Mouse (Mus musculus): ENCODE measurements around the gene Icmt. TPM values are rescaled to one million over a fixed set of nuclear protein-coding genes. Genes with fewer than 3 reads are reported as not detected.
A peak's percentile ranks its signal among the peaks of the same experiment; 100 is the strongest.

The Icmt gene
- polyA plus RNA-seq, 1 experiment from 2014 or later = 23.7 TPM

- Histone ChIP-seq H3K9me3 (ENCODE audit: control insufficient read depth, low read length) (no peaks in the 10 kb centered on the region), H3K4me3 (replicated peaks; ENCODE audit: low read depth, low read length) (no peak overlapping the region), H3K4me1 (ENCODE audit: control insufficient read depth, insufficient read depth, low read length) (peaks cover 17% of the 10 kb centered on the region; the same call in 1 of the 2 replicates), H3K4me2 (ENCODE audit: low read length) (no peak overlapping the region), H3K27me3 (ENCODE audit: control insufficient read depth, insufficient read depth, low read length) (peaks cover 36% of the 10 kb centered on the region), H3K36me3 (ENCODE audit: control insufficient read depth, insufficient read depth, low read length) (no peaks in the 10 kb centered on the region; the same call in 1 of the 2 replicates), H3K9ac (replicated peaks; ENCODE audit: low read length) (no peak overlapping the region), H3K27ac (replicated peaks; ENCODE audit: low read depth, low read length) (no peak overlapping the region)
- ATAC-seq (ENCODE audit: low FRiP score, low TSS enrichment) (no peak), DNase-seq (no peak)
- 74% methylated on average over 7 of the region's 7 CpGs for WGBS
These were observed 25.0 kb upstream of the Icmt start for GRCm38 (mm10) chr4:152272006-152272405.

- Histone ChIP-seq H3K4me3 (replicated peaks; ENCODE audit: low read depth, low read length) (no peak overlapping the region), H3K9me3 (ENCODE audit: control insufficient read depth, low read length) (no peaks in the 10 kb centered on the region), H3K9ac (replicated peaks; ENCODE audit: low read length) (no peak overlapping the region), H3K27ac (replicated peaks; ENCODE audit: low read depth, low read length) (0 out of 2 replicates have a peak overlapping the region, but pooled peaks have one; percentile 64), H3K4me1 (ENCODE audit: control insufficient read depth, insufficient read depth, low read length) (peaks cover 17% of the 10 kb centered on the region; the same call in 1 of the 2 replicates), H3K27me3 (ENCODE audit: control insufficient read depth, insufficient read depth, low read length) (peaks cover 41% of the 10 kb centered on the region), H3K4me2 (ENCODE audit: low read length) (no peak overlapping the region), H3K36me3 (ENCODE audit: control insufficient read depth, insufficient read depth, low read length) (no peaks in the 10 kb centered on the region; the same call in 1 of the 2 replicates)
- ATAC-seq (ENCODE audit: low FRiP score, low TSS enrichment) (no peak), DNase-seq (peak; percentile 62)
- 31% methylated on average over 9 of the region's 9 CpGs for WGBS
These were observed 24.5 kb upstream of the Icmt start for GRCm38 (mm10) chr4:152272449-152273049.

GRCm38 (mm10) chr4:152273191-152273590 is 23.8 kb upstream of the Icmt start:
- H3K4me1 ChIP-seq (ENCODE audit: control insufficient read depth, insufficient read depth, low read length) = peaks cover 17% of the 10 kb centered on the region; the same call in 1 of the 2 replicates
- WGBS = 22% methylated on average over 3 of the region's 3 CpGs
- H3K27ac ChIP-seq (replicated peaks; ENCODE audit: low read depth, low read length) = peak overlapping the region; percentile 64
- peak overlapping the region; percentile 87 for H3K4me2 ChIP-seq (ENCODE audit: low read length)
- H3K4me3 ChIP-seq (replicated peaks; ENCODE audit: low read depth, low read length) = no peak overlapping the region
- peak overlapping the region; percentile 74; the same call in 1 of the 2 replicates for H3K9ac ChIP-seq (replicated peaks; ENCODE audit: low read length)
- H3K36me3 ChIP-seq (ENCODE audit: control insufficient read depth, insufficient read depth, low read length) = no peaks in the 10 kb centered on the region; the same call in 1 of the 2 replicates
- H3K9me3 ChIP-seq (ENCODE audit: control insufficient read depth, low read length) = no peaks in the 10 kb centered on the region
- peaks cover 42% of the 10 kb centered on the region for H3K27me3 ChIP-seq (ENCODE audit: control insufficient read depth, insufficient read depth, low read length)
- DNase-seq = no peak
- no peak for ATAC-seq (ENCODE audit: low FRiP score, low TSS enrichment)

- DNase-seq = peak; percentile 76
- Histone ChIP-seq H3K9me3 (ENCODE audit: control insufficient read depth, low read length) (no peaks in the 10 kb centered on the region), H3K9ac (replicated peaks; ENCODE audit: low read length) (peak within 1 kb of the TSS; percentile 74), H3K4me2 (ENCODE audit: low read length) (peak within 1 kb of the TSS; percentile 87), H3K36me3 (ENCODE audit: control insufficient read depth, insufficient read depth, low read length) (no peaks in the 10 kb centered on the region), H3K27me3 (ENCODE audit: control insufficient read depth, insufficient read depth, low read length) (peaks cover 42% of the 10 kb centered on the region), H3K4me1 (ENCODE audit: control insufficient read depth, insufficient read depth, low read length) (peaks cover 17% of the 10 kb centered on the region; the same call in 1 of the 2 replicates), H3K4me3 (replicated peaks; ENCODE audit: low read depth, low read length) (peak within 1 kb of the TSS; percentile 57), H3K27ac (replicated peaks; ENCODE audit: low read depth, low read length) (peak within 1 kb of the TSS; percentile 64)
- 1% methylated on average over 46 of the region's 48 CpGs for WGBS
- ATAC-seq (ENCODE audit: low FRiP score, low TSS enrichment) = peak; percentile 54
These were observed 23.3 kb upstream of the Icmt start, which contains the start of gene Gpr153 for GRCm38 (mm10) chr4:152273621-152274236. TSS of gene Gpr153 (plus strand) at chr4:152274232.

- H3K9me3 ChIP-seq (ENCODE audit: control insufficient read depth, low read length) = no peaks in the 10 kb centered on the region
- WGBS = under 1% methylated on average over 20 of the region's 20 CpGs
- peak; percentile 70 for DNase-seq
- peaks cover 48% of the 10 kb centered on the region for H3K27me3 ChIP-seq (ENCODE audit: control insufficient read depth, insufficient read depth, low read length)
- H3K4me2 ChIP-seq (ENCODE audit: low read length) = peak overlapping the region; percentile 87
- ATAC-seq (ENCODE audit: low FRiP score, low TSS enrichment) = peak; percentile 35; the same call in 1 of the 2 replicates
- no peak overlapping the region for H3K27ac ChIP-seq (replicated peaks; ENCODE audit: low read depth, low read length)
- peak overlapping the region; percentile 74 for H3K9ac ChIP-seq (replicated peaks; ENCODE audit: low read length)
- peaks cover 2% of the 10 kb centered on the region; the same call in 1 of the 2 replicates for H3K36me3 ChIP-seq (ENCODE audit: control insufficient read depth, insufficient read depth, low read length)
- H3K4me3 ChIP-seq (replicated peaks; ENCODE audit: low read depth, low read length) = peak overlapping the region; percentile 57
- peaks cover 17% of the 10 kb centered on the region; the same call in 1 of the 2 replicates for H3K4me1 ChIP-seq (ENCODE audit: control insufficient read depth, insufficient read depth, low read length)
These were observed 22.3 kb upstream of the Icmt start for GRCm38 (mm10) chr4:152274681-152275131.

- 54% methylated on average over 10 of the region's 10 CpGs for WGBS
- DNase-seq = no peak
- Histone ChIP-seq H3K4me1 (ENCODE audit: control insufficient read depth, insufficient read depth, low read length) (peaks cover 17% of the 10 kb centered on the region; the same call in 1 of the 2 replicates), H3K27ac (replicated peaks; ENCODE audit: low read depth, low read length) (no peak overlapping the region), H3K9me3 (ENCODE audit: control insufficient read depth, low read length) (no peaks in the 10 kb centered on the region), H3K27me3 (ENCODE audit: control insufficient read depth, insufficient read depth, low read length) (peaks cover 65% of the 10 kb centered on the region), H3K4me2 (ENCODE audit: low read length) (no peak overlapping the region), H3K36me3 (ENCODE audit: control insufficient read depth, insufficient read depth, low read length) (peaks cover 11% of the 10 kb centered on the region; the same call in 1 of the 2 replicates), H3K4me3 (replicated peaks; ENCODE audit: low read depth, low read length) (no peak overlapping the region), H3K9ac (replicated peaks; ENCODE audit: low read length) (no peak overlapping the region)
- ATAC-seq (ENCODE audit: low FRiP score, low TSS enrichment) = no peak
These were observed 20.4 kb upstream of the Icmt start for GRCm38 (mm10) chr4:152276389-152277347.

- Histone ChIP-seq H3K4me1 (ENCODE audit: control insufficient read depth, insufficient read depth, low read length) (peaks cover 16% of the 10 kb centered on the region; the same call in 1 of the 2 replicates), H3K4me2 (ENCODE audit: low read length) (no peak overlapping the region), H3K9ac (replicated peaks; ENCODE audit: low read length) (no peak overlapping the region), H3K36me3 (ENCODE audit: control insufficient read depth, insufficient read depth, low read length) (peaks cover 11% of the 10 kb centered on the region; the same call in 1 of the 2 replicates), H3K27ac (replicated peaks; ENCODE audit: low read depth, low read length) (no peak overlapping the region), H3K27me3 (ENCODE audit: control insufficient read depth, insufficient read depth, low read length) (peaks cover 76% of the 10 kb centered on the region), H3K9me3 (ENCODE audit: control insufficient read depth, low read length) (no peaks in the 10 kb centered on the region), H3K4me3 (replicated peaks; ENCODE audit: low read depth, low read length) (no peak overlapping the region)
- ATAC-seq (ENCODE audit: low FRiP score, low TSS enrichment) (no peak), DNase-seq (no peak)
- WGBS = 78% methylated on average over 2 of the region's 2 CpGs
These were observed 19.1 kb upstream of the Icmt start for GRCm38 (mm10) chr4:152277916-152278315.

- H3K4me2 ChIP-seq (ENCODE audit: low read length) = no peak overlapping the region
- 88% methylated on average over 23 of the region's 23 CpGs for WGBS
- no peak overlapping the region for H3K27ac ChIP-seq (replicated peaks; ENCODE audit: low read depth, low read length)
- DNase-seq (no peak), ATAC-seq (ENCODE audit: low FRiP score, low TSS enrichment) (no peak)
- H3K4me3 ChIP-seq (replicated peaks; ENCODE audit: low read depth, low read length) = no peak overlapping the region
- H3K27me3 ChIP-seq (ENCODE audit: control insufficient read depth, insufficient read depth, low read length) = peaks cover 82% of the 10 kb centered on the region
- H3K36me3 ChIP-seq (ENCODE audit: control insufficient read depth, insufficient read depth, low read length) = peaks cover 11% of the 10 kb centered on the region; the same call in 1 of the 2 replicates
- H3K4me1 ChIP-seq (ENCODE audit: control insufficient read depth, insufficient read depth, low read length) = peaks cover 9% of the 10 kb centered on the region; the same call in 1 of the 2 replicates
- no peaks in the 10 kb centered on the region for H3K9me3 ChIP-seq (ENCODE audit: control insufficient read depth, low read length)
- no peak overlapping the region for H3K9ac ChIP-seq (replicated peaks; ENCODE audit: low read length)
These were observed 18.0 kb upstream of the Icmt start for GRCm38 (mm10) chr4:152278986-152279385.
